Mouse (Mus musculus) heart, embryonic 11.5 days (tissue): ENCODE results near the gene Srrm1. TPM values are rescaled to one million over a fixed set of nuclear protein-coding genes. Genes with fewer than 3 reads are reported as not detected.
A peak's percentile ranks its signal among the peaks of the same experiment; 100 is the strongest.

Experiments
- ATAC-seq: fragments of 200-750 bp; cut with Nextera tagmentation; replicated peaks from 2 replicates; pipeline ENCODE4 v1.8.0; 2017; ENCODE audit warnings: moderate library complexity; ENCODE audit not compliant: insufficient number of reproducible peaks, low FRiP score, low TSS enrichment
- H3K27ac ChIP-seq: fragments of 300-500 bp; sonication (generic); 2 replicates; pipeline ENCODE4 v1.5.1; 2014; ENCODE audit warnings: mild to moderate bottlenecking, low read depth, low read length
- H3K27me3 ChIP-seq: fragments of 300-500 bp; sonication (generic); 2 replicates; pipeline ENCODE4 v1.6.1; 2014; ENCODE audit warnings: mild to moderate bottlenecking, low read length, mixed read lengths; ENCODE audit not compliant: control insufficient read depth, insufficient read depth
- H3K36me3 ChIP-seq: fragments of 300-500 bp; sonication (generic); 2 replicates; pipeline ENCODE4 v1.6.1; 2014; ENCODE audit warnings: mild to moderate bottlenecking, low read length, moderate library complexity, mixed read lengths; ENCODE audit not compliant: control insufficient read depth, insufficient read depth
- H3K4me1 ChIP-seq: fragments of 300-500 bp; sonication (generic); 2 replicates; pipeline ENCODE4 v1.6.1; 2014; ENCODE audit warnings: low read length; ENCODE audit not compliant: control insufficient read depth, insufficient read depth
- H3K4me2 ChIP-seq: fragments of 300-500 bp; sonication (generic); 2 replicates; pipeline ENCODE4 v1.6.1; 2014; ENCODE audit warnings: mild to moderate bottlenecking, moderate library complexity
- H3K4me3 ChIP-seq: fragments of 300-500 bp; sonication (generic); 2 replicates; pipeline ENCODE4 v1.5.1; 2014; ENCODE audit warnings: low read depth, low read length
- H3K9ac ChIP-seq: fragments of 300-500 bp; sonication (generic); 2 replicates; pipeline ENCODE4 v1.6.1; 2014; ENCODE audit warnings: mild to moderate bottlenecking, low read depth, low read length, moderate library complexity
- H3K9me3 ChIP-seq: fragments of 300-500 bp; sonication (generic); replicated peaks from 2 replicates; pipeline ENCODE4 v1.6.1; 2016; ENCODE audit warnings: low read length; ENCODE audit not compliant: control insufficient read depth
- WGBS: fragments of 180-500 bp; shearing (Covaris S2); extraction: QIAGEN DNeasy Blood & Tissue Kit; methylation state at CpG from one replicate; pipeline ENCODE4 v1.1.7; 2014; ENCODE audit not compliant: insufficient replicate concordance; 5-methylcytosine and 5-hydroxymethylcytosine counted together
- polyA plus RNA-seq: library from polyadenylated mRNA; unstranded; fragments of >200 nt; fragmentation: Nextera tagmentation; extraction: Ambion mirVana; gene quantifications from 2 replicates; pipeline ENCODE4 v1.2.1, GENCODE M21; 2014

Gene Srrm1
- polyA plus RNA-seq, 1 experiment from 2014 or later: 183 TPM

GRCm38 (mm10) chr4:135271419-135271828, 81.7 kb downstream of the Srrm1 start:
- no peaks in the 10 kb centered on the region for H3K9me3 ChIP-seq
- H3K4me1 ChIP-seq: peaks cover 41% of the 10 kb centered on the region
- ATAC-seq: no peak
- under 1% methylated on average over 20 of the region's 20 CpGs for WGBS
- H3K4me2 ChIP-seq: peak overlapping the region; percentile 91
- H3K27me3 ChIP-seq: no peaks in the 10 kb centered on the region
- peak overlapping the region; percentile 95 for H3K4me3 ChIP-seq
- no peaks in the 10 kb centered on the region for H3K36me3 ChIP-seq
- peak overlapping the region; percentile 98 for H3K27ac ChIP-seq
- peak overlapping the region; percentile 99 for H3K9ac ChIP-seq

Other genes starting within 250 kb of the Srrm1 start
- 0.06 TPM in 1 of 2 replicates, not detected in the other for gene Runx3, start 232.7 kb downstream of the Srrm1 start, polyA plus RNA-seq
- 156 and 251 TPM in 2 replicates for gene Clic4, start 80.5 kb downstream of the Srrm1 start, polyA plus RNA-seq
- 0.87 and 1.5 TPM in 2 replicates for gene Ncmap, start 44.9 kb upstream of the Srrm1 start, polyA plus RNA-seq
- gene Rcan3, start 80.5 kb upstream of the Srrm1 start, polyA plus RNA-seq: 10.1 and 10.4 TPM in 2 replicates
- gene Stpg1, start 141.5 kb upstream of the Srrm1 start, polyA plus RNA-seq: 0.13 and 0.14 TPM in 2 replicates
- 5.7 and 6.4 TPM in 2 replicates for gene Nipal3, start 141.7 kb upstream of the Srrm1 start, polyA plus RNA-seq
- gene Grhl3, start 220.3 kb upstream of the Srrm1 start, polyA plus RNA-seq: 5.5 and 6.5 TPM in 2 replicates